Mouse (Mus musculus) ovary, postnatal 36 days (tissue): ENCODE data around the gene Trpm2.

Source experiments
- DNase-seq: peaks from one replicate; pipeline ENCODE4 v3.0.0; 2022; ENCODE audit warnings: low spot score, mixed read lengths

The Trpm2 gene

GRCm38 (mm10) chr10:77902894-77903715, 67.3 kb downstream of the Trpm2 start:
- DNase-seq, result peak; percentile 35

GRCm38 (mm10) chr10:77902211-77902893, 68.0 kb downstream of the Trpm2 start, which contains the start of gene Lrrc3:
Gene Lrrc3 (minus strand): TSS chr10:77902536.
- peak; percentile 67 for DNase-seq

- peak; percentile 18 for DNase-seq
Measured at GRCm38 (mm10) chr10:77901871-77902210, 68.5 kb downstream of the Trpm2 start.

- no peak for DNase-seq
Measured at GRCm38 (mm10) chr10:77900903-77901818, 69.2 kb downstream of the Trpm2 start.

GRCm38 (mm10) chr10:77900126-77900525, 70.2 kb downstream of the Trpm2 start:
- DNase-seq, result no peak

- DNase-seq, result no peak
Measured at GRCm38 (mm10) chr10:77895562-77895961, 74.8 kb downstream of the Trpm2 start.

GRCm38 (mm10) chr10:77890987-77891565, 79.3 kb downstream of the Trpm2 start:
- no peak for DNase-seq

GRCm38 (mm10) chr10:77886007-77886747, 84.2 kb downstream of the Trpm2 start:
- DNase-seq, result no peak

- no peak for DNase-seq
Measured at GRCm38 (mm10) chr10:77882553-77882952, 87.8 kb downstream of the Trpm2 start.

GRCm38 (mm10) chr10:77880305-77880704, 90.1 kb downstream of the Trpm2 start:
- no peak for DNase-seq

GRCm38 (mm10) chr10:77878985-77879384, 91.4 kb downstream of the Trpm2 start:
- peak; percentile 30 for DNase-seq

GRCm38 (mm10) chr10:77869651-77870050, 100.7 kb downstream of the Trpm2 start:
- DNase-seq, result no peak

- no peak for DNase-seq
Measured at GRCm38 (mm10) chr10:77867546-77867945, 102.8 kb downstream of the Trpm2 start.

- DNase-seq, result no peak
Measured at GRCm38 (mm10) chr10:77864762-77865143, 105.6 kb downstream of the Trpm2 start.

GRCm38 (mm10) chr10:77864067-77864761, 106.1 kb downstream of the Trpm2 start:
- DNase-seq, result peak; percentile 33

GRCm38 (mm10) chr10:77861675-77862074, 108.7 kb downstream of the Trpm2 start, which contains the start of gene Gm3285:
Gene Gm3285 (plus strand): TSS chr10:77861975.
- DNase-seq, result no peak
